Mouse (Mus musculus): ENCODE data around the gene Stambp. TPM values are rescaled to one million over a fixed set of nuclear protein-coding genes. Genes with fewer than 3 reads are reported as not detected.
"Not testable (repeated sequence)": the region's sequence is repeated elsewhere in the genome, so short reads cannot be mapped to it uniquely, and the experiment has no call there.

The Stambp gene
- 9.8 and 17.7 TPM in 2 replicates for total RNA-seq (2015; ENCODE audit: low replicate concordance)
- total RNA-seq (2017; ENCODE audit: low replicate concordance): 2.5 and 4.3 TPM in 2 replicates

- ATAC-seq (replicated peaks; ENCODE audit: low FRiP score, poor library complexity, severe bottlenecking): 0 out of 2 replicates have a peak, but pooled peaks have one; percentile 12
These were observed at the start of gene Stambp for GRCm38 (mm10) chr6:83572671-83573070. TSS of gene Stambp (minus strand) at chr6:83572729.

GRCm38 (mm10) chr6:83619955-83620354 lies 47.4 kb upstream of the Stambp start:
- no peak for ATAC-seq (replicated peaks; ENCODE audit: low FRiP score, poor library complexity, severe bottlenecking)

GRCm38 (mm10) chr6:83617581-83618335 lies 45.2 kb upstream of the Stambp start:
- no peak for ATAC-seq (replicated peaks; ENCODE audit: low FRiP score, poor library complexity, severe bottlenecking)

GRCm38 (mm10) chr6:83616512-83616911 lies 44.0 kb upstream of the Stambp start:
- ATAC-seq (replicated peaks; ENCODE audit: low FRiP score, poor library complexity, severe bottlenecking): no peak

GRCm38 (mm10) chr6:83614469-83614868 lies 41.9 kb upstream of the Stambp start:
- ATAC-seq (replicated peaks; ENCODE audit: low FRiP score, poor library complexity, severe bottlenecking): no peak

GRCm38 (mm10) chr6:83612976-83613375 lies 40.4 kb upstream of the Stambp start:
- no peak for ATAC-seq (replicated peaks; ENCODE audit: low FRiP score, poor library complexity, severe bottlenecking)

- no peak for ATAC-seq (replicated peaks; ENCODE audit: low FRiP score, poor library complexity, severe bottlenecking)
These were observed 27.2 kb upstream of the Stambp start for GRCm38 (mm10) chr6:83599636-83600174.

GRCm38 (mm10) chr6:83599060-83599550 lies 26.6 kb upstream of the Stambp start:
- no peak for ATAC-seq (replicated peaks; ENCODE audit: low FRiP score, poor library complexity, severe bottlenecking)

GRCm38 (mm10) chr6:83598646-83599045 lies 26.1 kb upstream of the Stambp start:
- ATAC-seq (replicated peaks; ENCODE audit: low FRiP score, poor library complexity, severe bottlenecking): no peak

GRCm38 (mm10) chr6:83597988-83598387 lies 25.5 kb upstream of the Stambp start:
- no peak for ATAC-seq (replicated peaks; ENCODE audit: low FRiP score, poor library complexity, severe bottlenecking)

GRCm38 (mm10) chr6:83595035-83595434 lies 22.5 kb upstream of the Stambp start:
- no peak for ATAC-seq (replicated peaks; ENCODE audit: low FRiP score, poor library complexity, severe bottlenecking)

GRCm38 (mm10) chr6:83593896-83594295 lies 21.4 kb upstream of the Stambp start:
- ATAC-seq (replicated peaks; ENCODE audit: low FRiP score, poor library complexity, severe bottlenecking): no peak

GRCm38 (mm10) chr6:83592051-83592450 lies 19.5 kb upstream of the Stambp start:
- no peak for ATAC-seq (replicated peaks; ENCODE audit: low FRiP score, poor library complexity, severe bottlenecking)

GRCm38 (mm10) chr6:83590301-83590700 lies 17.8 kb upstream of the Stambp start:
- ATAC-seq (replicated peaks; ENCODE audit: low FRiP score, poor library complexity, severe bottlenecking): no peak

- not testable (repeated sequence) for ATAC-seq (replicated peaks; ENCODE audit: low FRiP score, poor library complexity, severe bottlenecking)
These were observed 14.7 kb upstream of the Stambp start for GRCm38 (mm10) chr6:83587191-83587590.

GRCm38 (mm10) chr6:83585328-83585727 lies 12.8 kb upstream of the Stambp start:
- not testable (repeated sequence) for ATAC-seq (replicated peaks; ENCODE audit: low FRiP score, poor library complexity, severe bottlenecking)

GRCm38 (mm10) chr6:83583591-83583990 lies 11.1 kb upstream of the Stambp start:
- no peak for ATAC-seq (replicated peaks; ENCODE audit: low FRiP score, poor library complexity, severe bottlenecking)

- ATAC-seq (replicated peaks; ENCODE audit: low FRiP score, poor library complexity, severe bottlenecking): peak; percentile 64
These were observed 10.4 kb upstream of the Stambp start for GRCm38 (mm10) chr6:83582938-83583270.

- ATAC-seq (replicated peaks; ENCODE audit: low FRiP score, poor library complexity, severe bottlenecking): no peak
These were observed 9.8 kb upstream of the Stambp start for GRCm38 (mm10) chr6:83582135-83582937.

GRCm38 (mm10) chr6:83577534-83577933 lies 5.0 kb upstream of the Stambp start:
- ATAC-seq (replicated peaks; ENCODE audit: low FRiP score, poor library complexity, severe bottlenecking): no peak

GRCm38 (mm10) chr6:83575609-83576008 lies 3.1 kb upstream of the Stambp start:
- ATAC-seq (replicated peaks; ENCODE audit: low FRiP score, poor library complexity, severe bottlenecking): no peak

Measured in erythroblast, adult 5-6 weeks (primary cell).